Mouse (Mus musculus) heart, embryonic 11.5 days (tissue): Measurements from ENCODE around the gene Tubgcp6. TPM values are rescaled to one million over a fixed set of nuclear protein-coding genes. Genes with fewer than 3 reads are reported as not detected.

Experiments used
- ATAC-seq: fragments of 200-750 bp; cut with Nextera tagmentation; replicated peaks from 2 replicates; pipeline ENCODE4 v1.8.0; 2017; ENCODE audit warnings: moderate library complexity; ENCODE audit not compliant: insufficient number of reproducible peaks, low FRiP score, low TSS enrichment
- H3K27ac ChIP-seq: fragments of 300-500 bp; sonication (generic); 2 replicates; pipeline ENCODE4 v1.5.1; 2014; ENCODE audit warnings: mild to moderate bottlenecking, low read depth, low read length
- H3K27me3 ChIP-seq: fragments of 300-500 bp; sonication (generic); 2 replicates; pipeline ENCODE4 v1.6.1; 2014; ENCODE audit warnings: mild to moderate bottlenecking, low read length, mixed read lengths; ENCODE audit not compliant: control insufficient read depth, insufficient read depth
- H3K36me3 ChIP-seq: fragments of 300-500 bp; sonication (generic); 2 replicates; pipeline ENCODE4 v1.6.1; 2014; ENCODE audit warnings: mild to moderate bottlenecking, low read length, moderate library complexity, mixed read lengths; ENCODE audit not compliant: control insufficient read depth, insufficient read depth
- H3K4me1 ChIP-seq: fragments of 300-500 bp; sonication (generic); 2 replicates; pipeline ENCODE4 v1.6.1; 2014; ENCODE audit warnings: low read length; ENCODE audit not compliant: control insufficient read depth, insufficient read depth
- H3K4me2 ChIP-seq: fragments of 300-500 bp; sonication (generic); 2 replicates; pipeline ENCODE4 v1.6.1; 2014; ENCODE audit warnings: mild to moderate bottlenecking, moderate library complexity
- H3K4me3 ChIP-seq: fragments of 300-500 bp; sonication (generic); 2 replicates; pipeline ENCODE4 v1.5.1; 2014; ENCODE audit warnings: low read depth, low read length
- H3K9ac ChIP-seq: fragments of 300-500 bp; sonication (generic); 2 replicates; pipeline ENCODE4 v1.6.1; 2014; ENCODE audit warnings: mild to moderate bottlenecking, low read depth, low read length, moderate library complexity
- H3K9me3 ChIP-seq: fragments of 300-500 bp; sonication (generic); replicated peaks from 2 replicates; pipeline ENCODE4 v1.6.1; 2016; ENCODE audit warnings: low read length; ENCODE audit not compliant: control insufficient read depth
- WGBS: fragments of 180-500 bp; shearing (Covaris S2); extraction: QIAGEN DNeasy Blood & Tissue Kit; methylation state at CpG from one replicate; pipeline ENCODE4 v1.1.7; 2014; ENCODE audit not compliant: insufficient replicate concordance; 5-methylcytosine and 5-hydroxymethylcytosine counted together
- polyA plus RNA-seq: library from polyadenylated mRNA; unstranded; fragments of >200 nt; fragmentation: Nextera tagmentation; extraction: Ambion mirVana; gene quantifications from 2 replicates; pipeline ENCODE4 v1.2.1, GENCODE M21; 2014

The Tubgcp6 gene
- polyA plus RNA-seq, 1 experiment from 2014 or later: 13.1 TPM

GRCm38 (mm10) chr15:89158516-89158915 lies 35.6 kb upstream of the Tubgcp6 start:
- 93% methylated on average over 16 of the region's 16 CpGs for WGBS
- ATAC-seq: no peak

GRCm38 (mm10) chr15:89157954-89158353 lies 35.0 kb upstream of the Tubgcp6 start:
- Histone ChIP-seq H3K4me1 (no peaks in the 10 kb centered on the region), H3K4me3 (no peak overlapping the region), H3K9ac (no peak overlapping the region), H3K27ac (no peak overlapping the region), H3K9me3 (no peaks in the 10 kb centered on the region), H3K4me2 (no peak overlapping the region), H3K27me3 (no peaks in the 10 kb centered on the region), H3K36me3 (peaks cover 64% of the 10 kb centered on the region)
- WGBS: 65% methylated on average over 7 of the region's 7 CpGs
- no peak for ATAC-seq

More at GRCm38 (mm10) chr15:89158516-89158915, 35.6 kb upstream of the Tubgcp6 start:
- Histone ChIP-seq H3K4me1 (no peaks in the 10 kb centered on the region), H3K9ac (no peak overlapping the region), H3K4me2 (no peak overlapping the region), H3K4me3 (no peak overlapping the region), H3K27me3 (no peaks in the 10 kb centered on the region), H3K27ac (no peak overlapping the region), H3K36me3 (peaks cover 69% of the 10 kb centered on the region), H3K9me3 (no peaks in the 10 kb centered on the region)

- no peak overlapping the region for H3K4me3 ChIP-seq
- H3K4me2 ChIP-seq: no peak overlapping the region
- no peak overlapping the region for H3K9ac ChIP-seq
- ATAC-seq: no peak
- peaks cover 6% of the 10 kb centered on the region for H3K4me1 ChIP-seq
- no peak overlapping the region for H3K27ac ChIP-seq
- H3K36me3 ChIP-seq: peaks cover 26% of the 10 kb centered on the region
- no peaks in the 10 kb centered on the region for H3K9me3 ChIP-seq
- H3K27me3 ChIP-seq: peaks cover 31% of the 10 kb centered on the region
Observed at GRCm38 (mm10) chr15:89152312-89152711, 29.4 kb upstream of the Tubgcp6 start.

GRCm38 (mm10) chr15:89150041-89150390 lies 27.1 kb upstream of the Tubgcp6 start:
- Histone ChIP-seq H3K4me2 (peak overlapping the region; percentile 99), H3K36me3 (peaks cover 10% of the 10 kb centered on the region), H3K4me3 (peak overlapping the region; percentile 74), H3K27me3 (peaks cover 54% of the 10 kb centered on the region), H3K9ac (no peak overlapping the region), H3K27ac (no peak overlapping the region), H3K4me1 (peaks cover 16% of the 10 kb centered on the region), H3K9me3 (no peaks in the 10 kb centered on the region)
- no peak for ATAC-seq
- 2% methylated on average over 13 of the region's 13 CpGs for WGBS

GRCm38 (mm10) chr15:89149271-89150040 lies 26.5 kb upstream of the Tubgcp6 start, which contains the start of gene Mapk11:
TSS of gene Mapk11 (minus strand) at chr15:89149628.
- Histone ChIP-seq H3K4me2 (peak within 1 kb of the TSS; percentile 99), H3K4me1 (peaks cover 16% of the 10 kb centered on the region), H3K4me3 (peak within 1 kb of the TSS; percentile 74), H3K9me3 (no peaks in the 10 kb centered on the region), H3K36me3 (peaks cover 7% of the 10 kb centered on the region), H3K27ac (no peak within 1 kb of the TSS), H3K9ac (peak within 1 kb of the TSS; percentile 74), H3K27me3 (peaks cover 59% of the 10 kb centered on the region)
- under 1% methylated on average over 58 of the region's 61 CpGs for WGBS
- peak; percentile 50 for ATAC-seq

- Histone ChIP-seq H3K27me3 (peaks cover 62% of the 10 kb centered on the region), H3K9me3 (no peaks in the 10 kb centered on the region), H3K4me1 (peaks cover 16% of the 10 kb centered on the region), H3K36me3 (peaks cover 2% of the 10 kb centered on the region; the same call in 1 of the 2 replicates), H3K27ac (no peak overlapping the region), H3K9ac (peak overlapping the region; percentile 74), H3K4me3 (peak overlapping the region; percentile 74), H3K4me2 (peak overlapping the region; percentile 99)
- 7% methylated on average over 25 of the region's 25 CpGs for WGBS
- no peak for ATAC-seq
Observed at GRCm38 (mm10) chr15:89148496-89149270, 25.8 kb upstream of the Tubgcp6 start.

- Histone ChIP-seq H3K9me3 (no peaks in the 10 kb centered on the region), H3K4me1 (peaks cover 16% of the 10 kb centered on the region), H3K4me2 (no peak overlapping the region), H3K9ac (no peak overlapping the region), H3K27me3 (peaks cover 63% of the 10 kb centered on the region), H3K36me3 (no peaks in the 10 kb centered on the region), H3K27ac (no peak overlapping the region), H3K4me3 (no peak overlapping the region)
- no peak for ATAC-seq
- WGBS: 59% methylated on average over 4 of the region's 4 CpGs
Observed at GRCm38 (mm10) chr15:89147895-89148294, 25.0 kb upstream of the Tubgcp6 start.

GRCm38 (mm10) chr15:89147456-89147855 lies 24.5 kb upstream of the Tubgcp6 start:
- Histone ChIP-seq H3K4me2 (no peak overlapping the region), H3K9me3 (no peaks in the 10 kb centered on the region), H3K9ac (no peak overlapping the region), H3K4me1 (peaks cover 16% of the 10 kb centered on the region), H3K27ac (no peak overlapping the region), H3K27me3 (peaks cover 67% of the 10 kb centered on the region), H3K36me3 (no peaks in the 10 kb centered on the region), H3K4me3 (no peak overlapping the region)
- ATAC-seq: no peak
- WGBS: 22% methylated on average over 10 of the region's 10 CpGs
